Mouse (Mus musculus): ENCODE results near the gene Gga1.

GRCm38 (mm10) chr15:78859714-78860113 lies 17.3 kb upstream of the Gga1 start:
- TF ChIP-seq CTCF (IDR thresholded peaks at IDR 0.05; ENCODE audit: control insufficient read depth, insufficient read depth, insufficient replicate concordance, low read depth, low read length) (no peak), POLR2A (IDR thresholded peaks at IDR 0.05; ENCODE audit: control insufficient read depth, low read depth, low read length) (no peak)

Data from testis, adult 2 months (tissue).